Mouse (Mus musculus) spleen, postnatal 10 days (tissue): ENCODE measurements around the gene Coro2b.
A peak's percentile ranks its signal among the peaks of the same experiment; 100 is the strongest.

ENCODE experiments used
- DNase-seq, 2 experiments: peaks; one replicate each; pipeline ENCODE4 v3.0.0; 2021 to 2022; ENCODE audit warnings: low spot score in 2 of 2

Coro2b gene

DNA sequence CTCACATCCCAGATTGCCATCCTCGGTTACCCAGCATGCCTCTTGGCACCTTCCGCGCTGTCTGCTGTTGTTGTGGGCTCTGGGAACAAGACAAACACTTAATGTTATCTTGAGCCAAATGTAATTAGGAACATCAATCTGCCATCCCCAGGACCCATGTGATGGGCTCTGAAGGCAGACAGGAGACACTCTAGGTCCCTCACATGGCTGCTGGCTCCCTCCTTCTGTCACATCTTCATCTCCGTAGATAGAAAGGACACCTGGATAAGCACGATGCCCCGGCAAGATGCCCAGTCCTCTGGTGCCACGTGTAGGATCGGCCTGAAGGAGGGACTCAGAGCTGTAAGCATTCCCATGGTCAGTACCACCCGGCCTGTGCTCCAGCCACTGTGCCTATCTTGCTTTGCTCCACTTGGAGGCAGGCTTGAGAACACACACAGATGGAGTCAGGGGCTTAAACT is 2.4 kb upstream of the Coro2b start:
- no peak for DNase-seq

DNA sequence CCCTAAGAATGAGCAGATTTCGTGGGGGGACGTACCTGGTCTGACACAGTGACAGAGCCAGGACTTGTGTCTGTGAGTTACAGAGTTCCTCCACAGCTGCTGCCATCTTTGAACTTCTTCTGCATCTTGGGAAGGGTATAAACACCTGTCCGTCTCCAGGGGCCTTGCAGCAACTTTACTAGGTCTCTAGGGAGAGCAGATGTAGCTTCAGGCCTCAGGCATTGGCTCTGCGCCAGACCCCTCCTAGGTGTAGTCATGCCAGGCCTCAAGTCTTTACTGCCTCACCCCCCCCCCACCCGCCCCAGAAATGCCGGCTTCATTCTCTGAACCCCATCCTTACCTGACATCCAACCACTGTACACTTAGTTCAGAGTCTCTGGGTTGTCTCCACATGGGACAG is 1.1 kb upstream of the Coro2b start:
- DNase-seq = no peak

- DNase-seq = no peak
Measured at GRCm38 (mm10) chr9:62536119-62536654, 657 bp downstream of the Coro2b start.

DNA sequence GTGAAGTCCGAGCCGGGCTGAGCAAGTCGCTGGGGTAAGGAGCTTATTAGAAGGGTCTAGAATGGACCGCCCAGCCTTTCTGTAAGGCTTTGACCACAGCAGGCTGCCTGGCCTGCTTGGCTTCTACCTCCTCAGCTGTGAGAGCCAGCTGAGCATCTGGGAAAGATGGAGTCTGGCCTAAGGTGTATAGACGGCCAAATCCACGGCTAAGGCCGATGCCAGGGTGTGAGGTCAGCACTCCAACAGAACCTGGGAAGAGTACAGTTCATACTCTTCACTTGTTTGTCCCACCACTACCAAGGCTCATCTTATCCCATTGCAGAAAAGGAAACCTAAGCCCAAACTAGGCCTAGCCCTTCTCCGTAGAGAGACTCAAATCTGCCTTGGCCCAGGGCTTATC is 1.3 kb downstream of the Coro2b start:
- no peak for DNase-seq

- DNase-seq = no peak
Measured at GRCm38 (mm10) chr9:62534691-62535090, 2.2 kb downstream of the Coro2b start.

- no peak for DNase-seq
Measured at GRCm38 (mm10) chr9:62534158-62534557, 2.7 kb downstream of the Coro2b start.

DNA sequence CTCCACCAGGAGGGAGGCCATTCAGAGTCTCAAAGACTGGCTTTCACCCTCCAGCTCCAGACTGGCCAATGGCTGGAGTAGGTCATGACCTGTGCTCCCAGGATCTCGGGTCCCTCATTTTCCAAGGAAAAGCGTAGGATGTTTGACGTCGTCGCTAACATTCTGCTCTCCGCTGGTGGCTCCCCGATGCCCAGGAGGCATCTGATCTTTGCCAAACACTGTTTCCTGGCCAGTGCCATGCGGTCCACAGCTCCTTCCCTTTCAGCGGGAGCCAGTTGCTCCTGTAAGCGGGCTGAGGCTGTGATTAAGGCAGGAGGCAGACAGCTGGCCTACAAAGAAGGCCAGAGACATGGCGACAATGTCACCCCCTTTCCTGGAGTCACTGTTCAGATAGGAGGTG is 4.0 kb downstream of the Coro2b start:
- no peak for DNase-seq

DNA sequence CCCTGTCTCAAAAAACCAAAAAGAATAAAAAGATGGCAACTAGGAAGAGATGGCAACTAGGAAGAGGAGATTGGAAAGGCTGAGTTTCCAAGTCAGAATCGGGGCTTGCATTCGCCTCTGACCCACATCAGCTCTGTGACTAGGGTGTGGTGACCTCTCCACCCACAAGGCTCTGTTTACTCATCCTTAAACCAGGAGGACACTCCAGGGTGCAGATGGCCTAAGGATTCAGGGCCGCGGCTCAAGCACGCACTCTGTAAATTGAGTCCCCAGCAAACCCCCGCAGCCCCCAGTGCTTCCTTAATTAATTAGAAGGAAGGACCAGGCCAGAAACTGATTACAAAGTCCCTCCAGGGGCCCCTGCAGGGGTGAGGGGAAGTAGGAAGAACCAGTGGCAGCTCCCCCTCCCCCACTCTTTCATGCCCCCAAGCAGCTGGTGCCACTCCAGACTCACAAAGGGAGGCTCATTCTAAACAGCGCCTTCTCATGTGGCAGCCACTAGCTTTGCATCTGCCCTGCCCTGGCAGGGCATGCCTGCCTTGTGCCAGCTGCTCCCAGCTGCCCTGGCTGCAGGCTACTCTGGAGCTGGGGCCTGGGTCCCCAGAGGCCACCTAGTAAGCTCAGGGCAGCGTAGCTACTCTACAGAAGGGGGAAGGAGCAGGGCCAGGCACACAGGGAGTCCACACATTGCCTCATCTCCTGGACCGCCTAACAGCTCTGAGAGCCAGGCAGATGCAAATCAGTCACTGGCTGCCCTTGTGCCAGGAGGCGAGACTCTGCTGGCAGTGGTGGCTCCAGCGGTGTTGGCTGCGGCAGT is 5.2 kb downstream of the Coro2b start:
- DNase-seq = peak in 1 of 2 experiments; percentile 60

- no peak for DNase-seq
Measured at GRCm38 (mm10) chr9:62528527-62528926, 8.3 kb downstream of the Coro2b start.

DNA sequence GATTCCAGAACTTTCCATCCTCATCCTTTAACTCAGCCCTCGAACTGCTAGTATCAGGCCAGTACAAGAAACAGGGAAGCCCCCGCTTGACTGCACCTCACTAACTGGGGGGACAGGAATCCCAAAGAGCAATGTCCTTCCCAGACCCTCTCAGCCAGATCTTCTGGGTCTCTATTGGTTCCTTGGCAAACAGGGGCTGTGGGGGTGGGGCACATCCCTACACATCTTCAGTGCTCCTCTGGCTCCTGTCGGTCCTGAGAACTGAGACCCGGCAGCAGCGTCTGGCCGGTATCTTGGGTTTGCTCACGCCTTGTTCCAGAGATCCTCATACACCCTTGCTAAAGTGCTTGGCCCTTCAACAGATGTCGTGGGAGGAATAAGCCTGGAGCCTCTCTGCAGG is 10.0 kb downstream of the Coro2b start:
- no peak for DNase-seq

DNA sequence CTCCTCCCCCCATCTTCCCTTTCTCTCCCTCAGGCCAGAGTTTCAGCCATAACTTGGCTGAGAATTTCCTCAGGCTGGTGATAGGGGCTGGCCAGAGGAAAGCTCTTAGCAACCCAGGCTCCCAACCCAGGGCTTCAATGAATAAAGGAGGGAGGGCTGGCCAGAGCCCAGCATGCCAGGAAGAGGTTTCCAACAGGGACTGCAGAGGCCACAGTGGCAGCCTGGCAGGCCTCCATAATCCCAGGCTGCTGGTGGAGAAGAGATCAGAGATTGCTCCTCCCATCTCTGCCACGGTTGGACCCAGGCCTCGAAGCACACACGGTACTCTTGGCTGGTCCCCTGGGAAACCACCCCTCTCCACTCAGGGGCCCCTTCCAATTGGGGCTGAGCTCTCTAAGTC is 10.4 kb downstream of the Coro2b start:
- no peak for DNase-seq

- no peak for DNase-seq
Measured at GRCm38 (mm10) chr9:62524761-62525308, 12.0 kb downstream of the Coro2b start.

DNA sequence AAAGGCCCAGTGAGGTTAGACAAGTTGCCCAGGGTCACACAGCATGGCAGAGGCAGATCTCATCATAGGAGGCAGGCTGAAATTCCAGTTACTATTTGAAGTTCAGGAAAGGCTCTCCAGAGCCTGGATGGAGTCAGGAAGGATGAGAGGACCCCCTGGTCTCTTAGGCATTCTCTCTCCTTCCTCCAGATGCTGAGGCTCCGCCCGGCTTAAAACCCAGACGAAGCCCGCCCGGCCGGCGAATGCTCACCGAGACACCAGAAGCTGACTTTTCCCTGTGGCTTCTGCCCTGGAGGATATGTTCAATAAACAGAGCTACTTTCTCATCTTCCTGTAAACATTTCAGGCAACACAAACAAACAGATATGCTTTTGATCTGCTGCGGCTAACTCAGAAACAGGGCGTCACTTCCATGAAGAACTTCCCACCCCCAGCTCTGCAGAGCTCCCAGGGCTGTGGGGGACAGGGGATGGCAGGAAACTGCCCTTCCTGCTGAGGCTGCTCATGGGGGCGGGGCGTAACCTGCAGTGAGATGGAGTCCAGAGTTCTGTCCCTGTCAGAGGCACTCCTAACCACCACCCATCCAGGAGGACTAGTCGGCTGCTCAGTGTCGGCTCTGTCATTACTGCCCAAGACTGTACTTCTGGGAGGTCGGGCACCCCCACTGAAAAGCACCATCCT is 13.9 kb downstream of the Coro2b start:
- DNase-seq = no peak

DNA sequence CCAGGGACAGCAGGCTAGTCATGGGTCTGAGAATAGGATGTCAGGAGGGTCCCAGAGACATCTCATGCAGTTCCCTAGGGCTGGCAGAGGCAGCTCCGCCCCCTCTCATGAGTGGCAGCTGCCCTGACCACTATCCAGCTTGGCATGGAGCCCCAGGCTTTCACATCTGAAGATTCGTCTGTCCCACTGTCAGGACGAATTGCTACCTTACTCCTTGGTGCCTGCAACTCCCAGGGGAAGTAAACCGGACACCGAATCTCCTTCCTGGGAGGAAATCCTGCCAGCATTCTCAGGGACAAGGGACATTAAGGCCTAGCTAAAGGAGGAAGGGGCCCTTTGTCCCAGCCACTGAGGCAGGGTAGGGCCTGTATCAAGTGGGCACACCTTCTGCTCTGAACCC is 14.6 kb downstream of the Coro2b start:
- DNase-seq = no peak

DNA sequence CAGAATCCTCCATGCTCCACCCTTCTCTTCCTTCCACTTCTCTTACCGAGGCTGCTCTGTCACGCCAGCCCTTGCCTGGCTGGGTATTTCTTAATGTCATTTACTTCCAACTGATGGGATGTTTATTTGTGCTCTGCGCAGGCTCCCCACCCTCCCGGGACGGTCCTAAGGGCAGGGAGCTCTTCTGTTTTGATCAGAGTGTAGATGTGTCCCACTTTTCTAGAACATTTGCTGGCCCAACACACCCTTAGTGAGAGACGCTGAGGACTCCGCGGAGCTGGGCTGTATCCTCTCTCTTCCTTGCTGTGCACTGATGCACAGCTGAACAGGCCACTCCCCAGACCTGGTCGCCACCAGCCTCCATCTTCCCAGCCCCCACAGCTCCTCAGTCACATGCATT is 15.3 kb downstream of the Coro2b start:
- DNase-seq = no peak

DNA sequence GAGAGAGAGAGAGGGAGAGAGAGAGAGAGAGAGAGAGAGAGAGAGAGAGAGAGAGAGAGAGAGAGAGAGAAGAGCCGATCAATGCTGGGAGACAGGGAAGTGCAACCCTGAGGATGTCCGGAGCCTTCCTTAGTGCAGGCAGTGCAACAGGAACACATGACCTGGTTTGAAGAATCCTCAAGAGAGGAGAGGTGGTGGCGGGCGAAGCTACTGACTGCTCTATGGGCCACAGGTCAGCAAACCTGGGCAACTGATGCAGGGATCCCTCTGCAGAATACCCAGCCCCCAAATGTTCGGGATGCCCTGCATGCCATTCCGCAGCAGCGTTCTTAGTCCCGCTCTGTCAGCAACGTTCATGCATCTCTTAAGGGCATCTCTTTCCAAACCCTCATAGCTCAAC is 15.9 kb downstream of the Coro2b start:
- DNase-seq = no peak

DNA sequence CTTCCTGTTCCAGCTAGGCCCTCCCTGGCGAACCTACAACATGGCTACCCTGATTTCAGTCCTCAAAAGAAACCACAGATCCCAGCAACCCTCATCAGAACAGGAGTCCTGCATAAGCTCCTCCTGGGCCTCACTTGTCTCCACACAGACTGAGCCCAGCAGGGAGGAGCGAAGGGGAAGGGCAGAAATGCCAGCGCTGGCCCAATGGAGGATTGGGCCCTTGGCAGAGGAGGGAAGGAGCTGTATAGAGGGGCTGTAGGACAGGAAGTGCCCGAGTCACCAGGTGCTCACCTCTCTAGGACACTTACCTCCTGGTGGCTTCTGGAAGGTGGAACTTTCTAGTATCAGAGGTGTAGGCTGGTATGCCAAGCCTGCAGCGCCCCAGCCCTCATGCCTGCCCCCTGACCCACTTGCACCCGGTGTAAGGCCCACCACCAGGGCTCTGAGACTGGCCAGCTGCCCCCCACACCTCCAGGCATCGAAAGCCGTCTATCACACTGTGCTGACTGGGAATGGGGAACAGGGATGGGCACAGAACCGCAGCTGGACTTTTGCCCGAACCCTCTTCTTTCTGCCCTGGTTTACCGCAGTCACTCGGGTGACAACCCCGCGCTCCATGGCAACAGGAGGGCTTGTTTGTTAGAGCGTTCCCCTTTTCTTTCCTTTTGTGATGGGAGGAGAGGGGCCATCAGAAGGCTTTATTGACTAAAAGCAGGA is 16.9 kb downstream of the Coro2b start:
- no peak for DNase-seq

DNA sequence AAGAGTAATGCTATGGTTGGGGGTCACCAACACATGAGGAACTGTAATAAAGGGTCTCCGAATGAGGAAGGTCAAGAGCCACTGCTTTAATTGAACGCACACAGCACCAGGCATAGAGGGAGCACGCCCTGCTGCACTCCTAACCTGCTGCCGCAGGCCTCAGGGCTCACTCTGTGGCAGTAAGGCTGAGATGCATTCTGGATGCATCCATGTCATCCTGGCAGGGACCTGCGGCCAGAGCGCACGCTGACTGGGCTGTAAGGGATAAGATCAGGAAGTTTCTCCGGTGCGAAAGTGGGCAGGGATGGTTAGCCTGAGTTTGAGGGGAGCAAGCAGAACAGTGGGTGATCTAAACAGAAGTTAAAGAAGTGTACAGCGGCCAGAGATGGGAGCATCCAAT is 17.5 kb downstream of the Coro2b start:
- DNase-seq = no peak

DNA sequence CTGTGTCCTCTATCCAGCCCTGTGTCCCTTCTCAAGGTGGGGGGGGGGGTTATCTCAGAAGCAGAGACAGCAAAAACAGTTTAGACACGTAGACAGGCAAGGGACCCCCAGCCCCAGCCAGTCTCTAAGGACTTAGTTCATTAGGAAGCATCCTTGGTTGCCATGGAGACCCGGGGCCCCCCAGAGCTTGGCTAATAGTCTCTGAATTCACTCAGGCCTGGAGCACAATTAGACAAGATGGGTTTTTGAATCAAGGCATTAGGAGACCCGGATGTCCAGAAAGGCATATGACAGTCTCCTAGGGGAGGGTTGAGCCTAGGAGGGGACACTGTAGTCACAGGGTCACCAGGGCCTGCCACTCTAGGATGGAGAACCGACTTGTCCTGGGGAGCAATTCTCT is 18.3 kb downstream of the Coro2b start:
- DNase-seq = no peak

- DNase-seq = no peak
Measured at GRCm38 (mm10) chr9:62517112-62517957, 19.5 kb downstream of the Coro2b start.

DNA sequence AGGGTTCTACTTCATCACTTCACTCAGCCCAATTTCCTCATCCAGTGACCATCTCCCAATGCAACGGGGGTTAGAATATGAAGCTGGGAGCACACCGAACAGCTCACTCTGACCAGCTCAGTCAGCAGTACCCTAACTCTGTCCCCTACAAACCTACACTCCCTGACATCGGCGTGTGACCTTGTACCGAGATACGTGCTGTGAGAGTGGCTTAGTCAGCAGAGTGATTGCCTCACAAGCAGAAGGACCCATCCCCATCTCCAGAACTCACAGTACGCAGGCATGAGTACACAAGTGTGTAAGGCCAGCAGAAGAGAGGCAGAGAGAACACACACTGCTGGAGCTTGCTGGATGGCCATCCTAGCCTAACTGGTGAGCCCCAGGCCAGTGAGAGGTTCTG is 21.7 kb downstream of the Coro2b start:
- DNase-seq = no peak
